Mouse (Mus musculus) embryonic facial prominence, embryonic 11.5 days (tissue): ENCODE measurements at regions not wholly inside any gene's neighbourhood (a gene's known extent, or its start where the extent isn't known, plus 50 kb on each side); places are given as distances from the start of the nearest gene placed in this dataset.

ENCODE experiments used
- ATAC-seq: fragments of 200-750 bp; cut with Nextera tagmentation; replicated peaks from 2 replicates; pipeline ENCODE4 v1.8.0; 2017; ENCODE audit warnings: low read depth; ENCODE audit not compliant: insufficient number of reproducible peaks, low FRiP score, low TSS enrichment
- DNase-seq: peaks from one replicate; pipeline ENCODE4 v3.0.0-alpha.2; 2015; ENCODE audit warnings: low spot score
- H3K27ac ChIP-seq: fragments of 300-500 bp; sonication (generic); replicated peaks from 2 replicates; pipeline ENCODE4 v1.5.1; 2014; ENCODE audit warnings: mild to moderate bottlenecking, low read depth, low read length, control low read depth
- H3K27me3 ChIP-seq: fragments of 300-500 bp; sonication (generic); 2 replicates; pipeline ENCODE4 v1.6.1; 2014; ENCODE audit warnings: mild to moderate bottlenecking, low read length, moderate library complexity, mixed read lengths; ENCODE audit not compliant: control insufficient read depth, insufficient read depth
- H3K36me3 ChIP-seq: fragments of 300-500 bp; sonication (generic); replicated peaks from 2 replicates; pipeline ENCODE4 v1.6.1; 2014; ENCODE audit warnings: low read depth, mild to moderate bottlenecking, low read length, moderate library complexity, mixed read lengths; ENCODE audit not compliant: control insufficient read depth, insufficient read depth
- H3K4me1 ChIP-seq: fragments of 300-500 bp; sonication (generic); 2 replicates; pipeline ENCODE4 v1.6.1; 2014; ENCODE audit warnings: low read length, mixed read lengths; ENCODE audit not compliant: control insufficient read depth, insufficient read depth
- H3K4me2 ChIP-seq: fragments of 300-500 bp; sonication (generic); 2 replicates; pipeline ENCODE4 v1.6.1; 2014; ENCODE audit warnings: low read depth, mild to moderate bottlenecking, control low read depth, low read length, moderate library complexity
- H3K4me3 ChIP-seq: fragments of 300-500 bp; sonication (generic); 2 replicates; pipeline ENCODE4 v1.5.1; 2014; ENCODE audit warnings: low read depth, low read length, control low read depth
- H3K9ac ChIP-seq: fragments of 300-500 bp; sonication (generic); replicated peaks from 2 replicates; pipeline ENCODE4 v1.6.1; 2014; ENCODE audit warnings: mild to moderate bottlenecking, control low read depth, low read length
- H3K9me3 ChIP-seq: fragments of 300-500 bp; sonication (generic); replicated peaks from 2 replicates; pipeline ENCODE4 v1.6.1; 2016; ENCODE audit warnings: mild to moderate bottlenecking, low read length, inconsistent platforms, mixed read lengths; ENCODE audit not compliant: control insufficient read depth
- WGBS: fragments of 180-500 bp; shearing (Covaris S2); extraction: QIAGEN DNeasy Blood & Tissue Kit; methylation state at CpG from one replicate; pipeline ENCODE4 v1.1.7; 2014; 5-methylcytosine and 5-hydroxymethylcytosine counted together

DNA sequence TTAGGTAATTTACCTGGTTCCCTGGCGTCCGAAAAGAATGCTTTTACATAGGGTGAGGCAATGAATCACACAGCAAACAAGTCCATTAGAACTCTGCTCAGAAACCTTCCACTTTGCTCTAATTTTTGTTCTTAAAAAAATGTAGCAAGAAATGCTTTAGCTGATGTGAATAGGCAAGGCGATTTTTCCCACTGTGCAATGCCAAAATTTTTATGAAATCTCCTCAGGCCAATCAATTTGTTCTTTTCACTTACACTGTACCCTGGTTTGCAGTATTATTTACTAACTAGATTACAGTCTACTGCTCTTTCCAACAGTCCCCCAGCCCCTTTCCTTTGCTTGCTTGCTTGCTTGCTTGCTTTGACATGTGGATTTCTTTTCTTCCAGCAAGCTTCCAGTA lies 353.1 kb upstream of the Mmadhc start:
- H3K4me1 ChIP-seq, result no peaks in the 10 kb centered on the region
- H3K9me3 ChIP-seq, result no peaks in the 10 kb centered on the region
- no peak for ATAC-seq
- H3K4me3 ChIP-seq, result no peak overlapping the region
- no peak overlapping the region for H3K4me2 ChIP-seq
- H3K36me3 ChIP-seq, result no peaks in the 10 kb centered on the region
- DNase-seq, result no peak
- no peaks in the 10 kb centered on the region for H3K27me3 ChIP-seq
- H3K9ac ChIP-seq, result no peak overlapping the region
- WGBS, result 69% methylated on average over 3 of the region's 3 CpGs
- no peak overlapping the region for H3K27ac ChIP-seq

DNA sequence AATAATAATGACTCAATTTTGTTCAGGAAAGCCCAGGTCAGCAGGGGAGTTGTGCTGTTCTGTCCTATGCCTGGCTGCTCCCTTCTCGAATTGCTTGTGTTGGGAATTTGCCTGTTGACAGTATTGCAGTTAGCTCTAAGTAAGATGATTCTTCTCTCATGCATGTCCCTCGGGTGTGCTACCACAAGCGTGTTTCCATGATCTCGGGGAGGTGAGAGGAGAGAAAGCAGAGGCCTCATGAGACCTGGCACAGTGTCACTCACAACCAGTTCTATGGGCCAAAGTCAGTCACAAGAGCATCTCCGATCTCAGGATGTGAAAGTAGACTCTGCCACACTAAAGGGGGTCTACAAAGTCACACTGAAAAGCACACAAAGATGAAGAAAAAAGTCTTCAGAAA lies 346.6 kb upstream of the Mmadhc start:
- Histone ChIP-seq H3K4me2 (no peak overlapping the region), H3K27ac (no peak overlapping the region), H3K36me3 (no peaks in the 10 kb centered on the region), H3K4me3 (no peak overlapping the region), H3K4me1 (no peaks in the 10 kb centered on the region), H3K9ac (no peak overlapping the region), H3K27me3 (no peaks in the 10 kb centered on the region), H3K9me3 (no peaks in the 10 kb centered on the region)
- no peak for DNase-seq
- ATAC-seq, result no peak
- WGBS, result 63% methylated on average over 5 of the region's 5 CpGs

DNA sequence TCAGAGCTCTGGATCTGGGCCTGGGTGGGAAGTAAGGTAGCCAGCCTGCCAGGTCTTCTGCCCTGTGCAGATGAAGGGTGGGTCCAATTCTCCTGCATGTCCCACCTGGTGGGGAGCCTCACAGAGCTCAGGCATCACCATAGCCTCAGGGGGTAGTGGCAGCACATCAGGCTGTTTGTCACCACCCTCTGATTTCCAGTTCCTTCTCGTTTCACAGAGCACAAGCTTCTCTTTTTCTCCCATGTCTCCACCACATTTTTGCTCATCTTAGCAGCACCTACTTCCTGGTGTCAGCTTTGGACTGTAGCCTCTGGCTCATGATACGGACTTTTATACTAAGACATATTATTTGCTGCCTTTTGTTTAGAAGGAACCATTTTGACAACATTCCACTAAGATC lies 345.6 kb upstream of the Mmadhc start:
- DNase-seq (no peak), ATAC-seq (no peak)
- Histone ChIP-seq H3K4me1 (no peaks in the 10 kb centered on the region), H3K4me2 (no peak overlapping the region), H3K4me3 (no peak overlapping the region), H3K9me3 (no peaks in the 10 kb centered on the region), H3K27ac (no peak overlapping the region), H3K36me3 (no peaks in the 10 kb centered on the region), H3K27me3 (no peaks in the 10 kb centered on the region), H3K9ac (no peak overlapping the region)
- 55% methylated on average over 2 of the region's 2 CpGs for WGBS

DNA sequence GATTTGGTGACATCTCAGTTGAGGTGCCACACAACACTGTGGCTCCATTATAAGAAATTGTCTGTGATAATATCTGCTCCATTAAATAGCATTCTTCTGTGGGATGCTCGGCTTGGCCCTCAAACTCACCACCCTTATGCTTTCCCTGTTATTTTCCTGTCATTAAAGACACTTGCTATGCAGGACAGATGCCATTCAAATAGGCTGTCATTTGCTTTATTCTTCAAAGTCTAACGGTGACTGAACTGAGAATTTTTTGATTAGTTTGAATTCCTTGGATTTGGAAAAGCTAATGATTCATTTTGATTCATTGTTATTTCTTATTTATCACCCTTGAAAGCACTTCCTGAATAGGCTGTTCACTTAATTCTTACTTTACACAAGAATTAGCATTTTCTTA lies 339.3 kb upstream of the Mmadhc start:
- WGBS, result 78% methylated on average over 2 of the region's 2 CpGs
- DNase-seq (no peak), ATAC-seq (no peak)
- H3K4me2 ChIP-seq, result no peak overlapping the region
- H3K9ac ChIP-seq, result no peak overlapping the region
- H3K27ac ChIP-seq, result no peak overlapping the region
- no peaks in the 10 kb centered on the region for H3K36me3 ChIP-seq
- no peak overlapping the region for H3K4me3 ChIP-seq
- H3K27me3 ChIP-seq, result no peaks in the 10 kb centered on the region
- H3K9me3 ChIP-seq, result no peaks in the 10 kb centered on the region
- no peaks in the 10 kb centered on the region for H3K4me1 ChIP-seq

DNA sequence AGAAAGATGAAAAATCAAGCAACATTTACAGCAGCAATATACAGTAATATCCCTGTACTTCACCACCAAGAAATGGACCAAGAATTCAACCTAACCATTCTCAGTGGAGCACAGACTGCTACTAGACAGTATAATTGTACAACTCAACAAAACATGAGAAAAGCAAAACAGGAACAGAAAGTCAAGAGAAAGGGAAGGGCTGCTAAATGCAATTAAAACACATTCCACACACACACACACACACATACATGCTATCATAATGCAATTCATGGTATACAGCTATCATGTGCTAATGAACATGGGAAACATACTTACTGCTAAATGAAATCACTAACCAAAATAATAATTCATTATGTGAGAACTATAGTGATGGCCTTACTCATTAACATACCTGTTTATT lies 335.2 kb upstream of the Mmadhc start:
- DNase-seq, result no peak

DNA sequence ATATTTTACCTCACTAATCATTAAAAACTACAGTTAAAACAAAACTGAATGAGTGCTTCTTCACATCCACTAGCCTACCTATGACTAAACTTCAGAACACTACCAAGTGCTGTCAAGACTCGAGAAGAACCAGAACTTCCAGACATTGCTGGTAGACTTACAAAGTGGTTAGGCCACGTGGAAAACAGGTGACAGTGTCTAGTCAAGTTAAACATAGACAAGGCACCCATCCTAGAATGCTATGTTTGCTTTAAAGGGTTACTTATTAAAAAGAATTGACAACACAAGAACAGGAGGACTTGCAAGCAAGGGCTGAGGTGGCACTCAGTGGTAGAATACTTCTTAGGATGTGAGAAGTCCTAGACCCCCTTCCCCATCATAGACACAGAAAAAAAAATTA lies 330.9 kb upstream of the Mmadhc start:
- ATAC-seq, result no peak

More for the DNA sequence above, 335.2 kb upstream of the Mmadhc start:
- no peaks in the 10 kb centered on the region for H3K36me3 ChIP-seq
- no peak overlapping the region for H3K4me3 ChIP-seq
- ATAC-seq, result no peak
- no peaks in the 10 kb centered on the region for H3K27me3 ChIP-seq
- no peak overlapping the region for H3K4me2 ChIP-seq
- no peak overlapping the region for H3K27ac ChIP-seq
- H3K4me1 ChIP-seq, result no peaks in the 10 kb centered on the region
- no peak overlapping the region for H3K9ac ChIP-seq
- H3K9me3 ChIP-seq, result no peaks in the 10 kb centered on the region

DNA sequence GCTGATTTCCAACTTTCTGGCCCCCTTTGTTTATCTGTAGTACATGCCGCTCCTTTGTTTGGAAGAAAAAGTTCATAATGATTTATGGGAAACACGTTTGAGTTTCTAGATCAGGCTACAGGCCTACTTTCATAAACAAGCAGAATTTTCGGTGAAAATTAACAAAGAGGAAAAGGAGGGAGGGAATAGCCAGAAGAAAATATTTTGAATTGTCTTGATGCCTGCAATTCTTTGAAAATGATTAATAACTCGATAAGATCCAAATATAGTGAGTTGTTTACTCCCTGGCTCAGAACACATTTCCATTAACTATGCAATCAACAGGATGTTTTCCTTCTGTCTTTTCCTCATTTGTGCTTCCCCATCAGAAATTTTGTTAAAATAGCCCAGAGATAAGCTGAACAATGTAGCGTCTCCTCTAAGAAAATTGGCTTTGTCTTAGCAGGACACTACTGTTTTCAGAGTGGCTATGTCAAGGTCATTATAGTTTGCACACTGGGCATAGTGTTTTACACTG lies 328.7 kb upstream of the Mmadhc start:
- DNase-seq (no peak), ATAC-seq (no peak)
- Histone ChIP-seq H3K27ac (no peak overlapping the region), H3K9ac (no peak overlapping the region), H3K4me2 (no peak overlapping the region), H3K4me1 (no peaks in the 10 kb centered on the region), H3K4me3 (no peak overlapping the region), H3K9me3 (no peaks in the 10 kb centered on the region), H3K27me3 (no peaks in the 10 kb centered on the region), H3K36me3 (no peaks in the 10 kb centered on the region)
- WGBS, result 88% methylated on average over 5 of the region's 5 CpGs

More for the DNA sequence above, 330.9 kb upstream of the Mmadhc start:
- Histone ChIP-seq H3K27me3 (no peaks in the 10 kb centered on the region), H3K4me1 (no peaks in the 10 kb centered on the region), H3K9ac (no peak overlapping the region), H3K9me3 (no peaks in the 10 kb centered on the region), H3K4me2 (no peak overlapping the region), H3K36me3 (no peaks in the 10 kb centered on the region), H3K4me3 (no peak overlapping the region), H3K27ac (no peak overlapping the region)
- no peak for DNase-seq
- 83% methylated on average over 2 of the region's 2 CpGs for WGBS

DNA sequence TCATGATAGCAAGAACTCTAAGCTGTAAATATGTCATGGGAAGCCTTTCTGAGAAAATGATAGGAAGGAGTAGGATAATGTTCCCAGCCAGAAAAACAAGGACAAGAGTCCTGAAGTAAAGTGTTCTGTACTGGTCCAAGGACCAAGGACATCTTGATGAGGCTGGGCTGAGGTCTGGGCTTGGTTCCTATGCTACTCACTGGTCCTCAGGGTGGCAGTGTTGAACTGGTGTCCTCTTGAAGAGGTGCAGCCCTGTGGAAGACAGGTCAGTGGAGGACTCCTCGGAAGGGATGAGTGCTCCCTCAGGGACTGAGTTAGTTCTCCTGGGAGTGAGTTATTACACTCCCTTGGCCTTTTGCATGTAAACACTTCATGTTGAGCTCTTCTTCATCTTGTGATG lies 312.5 kb upstream of the Mmadhc start:
- H3K4me2 ChIP-seq, result no peak overlapping the region
- no peaks in the 10 kb centered on the region for H3K4me1 ChIP-seq
- no peak overlapping the region for H3K4me3 ChIP-seq
- H3K27me3 ChIP-seq, result no peaks in the 10 kb centered on the region
- no peaks in the 10 kb centered on the region for H3K36me3 ChIP-seq
- ATAC-seq (no peak), DNase-seq (no peak)
- H3K9me3 ChIP-seq, result no peaks in the 10 kb centered on the region
- H3K27ac ChIP-seq, result no peak overlapping the region
- 68% methylated on average over 1 of the region's 1 CpGs for WGBS
- no peak overlapping the region for H3K9ac ChIP-seq
